Mouse (Mus musculus) heart, postnatal 0 days (tissue): ENCODE measurements around the gene Kcnma1.

Source experiments
- CTCF ChIP-seq: IDR thresholded peaks from 2 replicates; pipeline ENCODE4 v1.5.1; 2016; ENCODE audit warnings: antibody characterized with exemption, control low read depth, low read depth
- EP300 ChIP-seq: IDR thresholded peaks from 2 replicates; pipeline ENCODE4 v1.6.1; 2016; ENCODE audit warnings: antibody characterized with exemption, low read depth

GRCm38 (mm10) chr14:23326786-23327185 lies 687.5 kb downstream of the Kcnma1 start:
- no peak for TF ChIP-seq CTCF
- TF ChIP-seq EP300 = no peak
